Mouse (Mus musculus): ENCODE data around the gene Plk1.

GRCm38 (mm10) chr7:122193919-122194318 is 34.7 kb downstream of the Plk1 start:
- TF ChIP-seq CTCF (IDR thresholded peaks at IDR 0.05; ENCODE audit: control insufficient read depth, insufficient read depth, insufficient read length) = no peak
- no peak for TF ChIP-seq MYOD1 (IDR thresholded peaks at IDR 0.05; ENCODE audit: control insufficient read depth, insufficient read length, low read depth)
- TF ChIP-seq MAX (IDR thresholded peaks at IDR 0.05) = no peak

Measured in C2C12 (cell line).